Mouse (Mus musculus): ENCODE results near the gene Gprc5d. TPM values are rescaled to one million over a fixed set of nuclear protein-coding genes. Genes with fewer than 3 reads are reported as not detected.
A peak's percentile ranks its signal among the peaks of the same experiment; 100 is the strongest.

Gprc5d gene
- polyA plus RNA-seq, 1 experiment from 2014 or later, result 0.07 TPM

- WGBS, result 34% methylated on average over 5 of the region's 5 CpGs
- Histone ChIP-seq H3K4me1 (replicated peaks; ENCODE audit: control insufficient read depth, insufficient read depth) (no peaks in the 10 kb centered on the region), H3K27ac (replicated peaks) (no peak overlapping the region), H3K4me2 (replicated peaks; ENCODE audit: low read depth) (no peak overlapping the region), H3K9me3 (ENCODE audit: control insufficient read depth, low read length) (no peaks in the 10 kb centered on the region), H3K36me3 (ENCODE audit: control insufficient read depth, insufficient read depth, low read length) (no peaks in the 10 kb centered on the region), H3K27me3 (ENCODE audit: control insufficient read depth, insufficient read depth, low read length) (no peaks in the 10 kb centered on the region), H3K9ac (ENCODE audit: low read length) (no peak overlapping the region), H3K4me3 (ENCODE audit: low read depth, low read length) (no peak overlapping the region)
- no peak for TF ChIP-seq EP300 (optimal IDR thresholded peaks at IDR 0.05)
- TF ChIP-seq CTCF (IDR thresholded peaks at IDR 0.05; ENCODE audit: low read depth), result peak; percentile 74
- ATAC-seq (ENCODE audit: low FRiP score, low TSS enrichment) (no peak), DNase-seq (ENCODE audit: low spot score) (peak; percentile 76)
Measured at GRCm38 (mm10) chr6:135150311-135150710, 32.2 kb upstream of the Gprc5d start.

- DNase-seq (ENCODE audit: low spot score), result no peak
- WGBS, result 70% methylated on average over 4 of the region's 4 CpGs
Measured at GRCm38 (mm10) chr6:135149722-135150121, 31.6 kb upstream of the Gprc5d start.

GRCm38 (mm10) chr6:135149175-135149574 is 31.1 kb upstream of the Gprc5d start:
- ATAC-seq (ENCODE audit: low FRiP score, low TSS enrichment) (no peak), DNase-seq (ENCODE audit: low spot score) (no peak)
- Histone ChIP-seq H3K36me3 (ENCODE audit: control insufficient read depth, insufficient read depth, low read length) (no peaks in the 10 kb centered on the region), H3K9ac (ENCODE audit: low read length) (no peak overlapping the region), H3K4me1 (replicated peaks; ENCODE audit: control insufficient read depth, insufficient read depth) (no peaks in the 10 kb centered on the region), H3K27me3 (ENCODE audit: control insufficient read depth, insufficient read depth, low read length) (no peaks in the 10 kb centered on the region), H3K27ac (replicated peaks) (no peak overlapping the region), H3K9me3 (ENCODE audit: control insufficient read depth, low read length) (no peaks in the 10 kb centered on the region), H3K4me2 (replicated peaks; ENCODE audit: low read depth) (no peak overlapping the region), H3K4me3 (ENCODE audit: low read depth, low read length) (no peak overlapping the region)
- no peak for TF ChIP-seq CTCF (IDR thresholded peaks at IDR 0.05; ENCODE audit: low read depth)
- TF ChIP-seq EP300 (optimal IDR thresholded peaks at IDR 0.05), result no peak
- WGBS, result 88% methylated on average over 4 of the region's 4 CpGs

More at GRCm38 (mm10) chr6:135149722-135150121, 31.6 kb upstream of the Gprc5d start:
- Histone ChIP-seq H3K4me1 (replicated peaks; ENCODE audit: control insufficient read depth, insufficient read depth) (no peaks in the 10 kb centered on the region), H3K27me3 (ENCODE audit: control insufficient read depth, insufficient read depth, low read length) (no peaks in the 10 kb centered on the region), H3K27ac (replicated peaks) (no peak overlapping the region), H3K9ac (ENCODE audit: low read length) (no peak overlapping the region), H3K4me3 (ENCODE audit: low read depth, low read length) (no peak overlapping the region), H3K36me3 (ENCODE audit: control insufficient read depth, insufficient read depth, low read length) (no peaks in the 10 kb centered on the region), H3K4me2 (replicated peaks; ENCODE audit: low read depth) (no peak overlapping the region), H3K9me3 (ENCODE audit: control insufficient read depth, low read length) (no peaks in the 10 kb centered on the region)
- ATAC-seq (ENCODE audit: low FRiP score, low TSS enrichment), result no peak
- no peak for TF ChIP-seq CTCF (IDR thresholded peaks at IDR 0.05; ENCODE audit: low read depth)
- TF ChIP-seq EP300 (optimal IDR thresholded peaks at IDR 0.05), result no peak

- ATAC-seq (ENCODE audit: low FRiP score, low TSS enrichment) (peak; percentile 32), DNase-seq (ENCODE audit: low spot score) (peak; percentile 44)
- no peak overlapping the region for H3K9ac ChIP-seq (ENCODE audit: low read length)
- no peaks in the 10 kb centered on the region for H3K4me1 ChIP-seq (replicated peaks; ENCODE audit: control insufficient read depth, insufficient read depth)
- no peaks in the 10 kb centered on the region for H3K9me3 ChIP-seq (ENCODE audit: control insufficient read depth, low read length)
- H3K27me3 ChIP-seq (ENCODE audit: control insufficient read depth, insufficient read depth, low read length), result no peaks in the 10 kb centered on the region
- WGBS, result 45% methylated on average over 1 of the region's 1 CpGs
- TF ChIP-seq CTCF (IDR thresholded peaks at IDR 0.05; ENCODE audit: low read depth) (peak; percentile 81), EP300 (optimal IDR thresholded peaks at IDR 0.05) (no peak)
- no peaks in the 10 kb centered on the region for H3K36me3 ChIP-seq (ENCODE audit: control insufficient read depth, insufficient read depth, low read length)
- H3K4me3 ChIP-seq (ENCODE audit: low read depth, low read length), result no peak overlapping the region
- no peak overlapping the region for H3K27ac ChIP-seq (replicated peaks)
- no peak overlapping the region for H3K4me2 ChIP-seq (replicated peaks; ENCODE audit: low read depth)
Measured at GRCm38 (mm10) chr6:135148506-135148905, 30.4 kb upstream of the Gprc5d start.

GRCm38 (mm10) chr6:135145976-135146375 is 27.9 kb upstream of the Gprc5d start:
- ATAC-seq (ENCODE audit: low FRiP score, low TSS enrichment) (no peak), DNase-seq (ENCODE audit: low spot score) (no peak)
- Histone ChIP-seq H3K4me1 (replicated peaks; ENCODE audit: control insufficient read depth, insufficient read depth) (no peaks in the 10 kb centered on the region), H3K4me2 (replicated peaks; ENCODE audit: low read depth) (no peak overlapping the region), H3K27ac (replicated peaks) (no peak overlapping the region), H3K4me3 (ENCODE audit: low read depth, low read length) (no peak overlapping the region), H3K9me3 (ENCODE audit: control insufficient read depth, low read length) (no peaks in the 10 kb centered on the region), H3K36me3 (ENCODE audit: control insufficient read depth, insufficient read depth, low read length) (no peaks in the 10 kb centered on the region), H3K27me3 (ENCODE audit: control insufficient read depth, insufficient read depth, low read length) (no peaks in the 10 kb centered on the region), H3K9ac (ENCODE audit: low read length) (no peak overlapping the region)
- TF ChIP-seq EP300 (optimal IDR thresholded peaks at IDR 0.05), result no peak
- no peak for TF ChIP-seq CTCF (IDR thresholded peaks at IDR 0.05; ENCODE audit: low read depth)
- 90% methylated on average over 5 of the region's 5 CpGs for WGBS

GRCm38 (mm10) chr6:135144516-135144915 is 26.4 kb upstream of the Gprc5d start:
- Histone ChIP-seq H3K27ac (replicated peaks) (no peak overlapping the region), H3K9me3 (ENCODE audit: control insufficient read depth, low read length) (no peaks in the 10 kb centered on the region), H3K4me1 (replicated peaks; ENCODE audit: control insufficient read depth, insufficient read depth) (no peaks in the 10 kb centered on the region), H3K4me2 (replicated peaks; ENCODE audit: low read depth) (no peak overlapping the region), H3K4me3 (ENCODE audit: low read depth, low read length) (no peak overlapping the region), H3K9ac (ENCODE audit: low read length) (no peak overlapping the region), H3K36me3 (ENCODE audit: control insufficient read depth, insufficient read depth, low read length) (no peaks in the 10 kb centered on the region), H3K27me3 (ENCODE audit: control insufficient read depth, insufficient read depth, low read length) (no peaks in the 10 kb centered on the region)
- DNase-seq (ENCODE audit: low spot score), result peak; percentile 57
- WGBS, result 4% methylated on average over 3 of the region's 3 CpGs
- ATAC-seq (ENCODE audit: low FRiP score, low TSS enrichment), result 0 out of 2 replicates have a peak, but pooled peaks have one; percentile 28
- peak; percentile 98 for TF ChIP-seq CTCF (IDR thresholded peaks at IDR 0.05; ENCODE audit: low read depth)
- TF ChIP-seq EP300 (optimal IDR thresholded peaks at IDR 0.05), result no peak
